Mouse (Mus musculus): ENCODE data around the gene Gm10643. TPM values are rescaled to one million over a fixed set of nuclear protein-coding genes. Genes with fewer than 3 reads are reported as not detected.
A peak's percentile ranks its signal among the peaks of the same experiment; 100 is the strongest.

Gm10643 gene
- total RNA-seq, 2 experiments from 2014 or later, result 3.7 to 4.5 TPM

GRCm38 (mm10) chr8:84070667-84071066 is 5.7 kb upstream of the Gm10643 start:
- no peak for DNase-seq

GRCm38 (mm10) chr8:84070241-84070640 is 5.3 kb upstream of the Gm10643 start:
- DNase-seq, result no peak

- DNase-seq, result no peak
These were observed 4.8 kb upstream of the Gm10643 start for GRCm38 (mm10) chr8:84069750-84070149.

- DNase-seq, result no peak
These were observed 4.2 kb upstream of the Gm10643 start for GRCm38 (mm10) chr8:84069169-84069568.

GRCm38 (mm10) chr8:84068316-84069035 is 3.5 kb upstream of the Gm10643 start:
- no peak for DNase-seq

- no peak for DNase-seq
These were observed 3.0 kb upstream of the Gm10643 start for GRCm38 (mm10) chr8:84067911-84068310.

GRCm38 (mm10) chr8:84067047-84067573 is 2.2 kb upstream of the Gm10643 start:
- peak; percentile 98 for DNase-seq

- peak; percentile 99 for DNase-seq
These were observed 1.5 kb upstream of the Gm10643 start, which contains the start of gene Rfx1 for GRCm38 (mm10) chr8:84066291-84066930. Gene Rfx1, plus strand, starts transcription at chr8:84066834.

- no peak for DNase-seq
These were observed 628 bp upstream of the Gm10643 start for GRCm38 (mm10) chr8:84065457-84066072.

GRCm38 (mm10) chr8:84063861-84064610 is 901 bp downstream of the Gm10643 start:
- no peak for DNase-seq

- no peak for DNase-seq
These were observed 4.7 kb downstream of the Gm10643 start for GRCm38 (mm10) chr8:84060245-84060644.

- no peak for DNase-seq
These were observed 5.7 kb downstream of the Gm10643 start for GRCm38 (mm10) chr8:84059226-84059625.

- DNase-seq, result no peak
These were observed 7.1 kb downstream of the Gm10643 start for GRCm38 (mm10) chr8:84057827-84058226.

- no peak for DNase-seq
These were observed 11.7 kb downstream of the Gm10643 start for GRCm38 (mm10) chr8:84053229-84053628.

GRCm38 (mm10) chr8:84052746-84053145 is 12.2 kb downstream of the Gm10643 start:
- DNase-seq, result peak; percentile 45

- DNase-seq, result no peak
These were observed 16.8 kb downstream of the Gm10643 start for GRCm38 (mm10) chr8:84048171-84048570.

- DNase-seq, result no peak
These were observed 18.4 kb downstream of the Gm10643 start for GRCm38 (mm10) chr8:84046505-84046904.

- no peak for DNase-seq
These were observed 20.0 kb downstream of the Gm10643 start, which contains the start of gene Rln3 for GRCm38 (mm10) chr8:84044900-84045299. Gene Rln3, minus strand, starts transcription at chr8:84045000.

GRCm38 (mm10) chr8:84044103-84044502 is 20.8 kb downstream of the Gm10643 start:
- no peak for DNase-seq

GRCm38 (mm10) chr8:84042948-84043342 is 22.0 kb downstream of the Gm10643 start:
- DNase-seq, result no peak

- peak; percentile 84 for DNase-seq
These were observed 22.6 kb downstream of the Gm10643 start, which contains the start of gene Il27ra for GRCm38 (mm10) chr8:84042066-84042947. Gene Il27ra, minus strand, starts transcription at chr8:84042589.

Data from heart, postnatal 4 days (tissue).